In genomic region chr2:180987432-180988030, GRCm38 (mm10) we compare ENCODE assay signal across 16 mouse cellular contexts. TPM values are rescaled to one million over a fixed set of nuclear protein-coding genes. Genes with fewer than 3 reads are reported as not detected.
DNase-seq lines count a peak whose midpoint lies in the region; ATAC-seq and TF ChIP-seq lines count a peak whose summit lies in the region.
"Had no signal": no experiment of that assay in that cellular context is flagged by ENCODE, and none has a peak within 500 bp of the region (broad histone marks: within the 10 kb centered on the region; RNA-seq: fewer than 3 reads in every experiment).

No protein-coding gene starts in this region.

- H3K9ac ChIP-seq in heart, embryonic 12.5 days = no peak overlapping the region
- H3K9ac ChIP-seq in limb, embryonic 13.5 days = no peak overlapping the region

- no peak overlapping the region for H3K27ac ChIP-seq in heart, embryonic 12.5 days (ENCODE audit: poor library complexity, severe bottlenecking)
- no peak overlapping the region for H3K27ac ChIP-seq in limb, embryonic 13.5 days
- H3K27ac ChIP-seq in gastrocnemius, adult 2 months = no peak overlapping the region

- H3K27me3 ChIP-seq in heart, embryonic 12.5 days (replicated peaks) = no peaks in the 10 kb centered on the region
- no peaks in the 10 kb centered on the region for H3K27me3 ChIP-seq in limb, embryonic 13.5 days

- H3K4me3 ChIP-seq in heart, embryonic 12.5 days = no peak overlapping the region
- no peak overlapping the region for H3K4me3 ChIP-seq in limb, embryonic 13.5 days
- no peak overlapping the region for H3K4me3 ChIP-seq in gastrocnemius, adult 2 months

- intact Hi-C loops in gastrocnemius, adult 2 months (cut with DNase I) = no loop called here

- TF ChIP-seq CTCF in gastrocnemius, adult 2 months (IDR thresholded peaks at IDR 0.05) = no peak

- ATAC-seq in heart, embryonic 12.5 days (ENCODE audit: insufficient number of reproducible peaks, low FRiP score) = no peak
- ATAC-seq in limb, embryonic 13.5 days (ENCODE audit: low FRiP score, low read depth) = 0 out of 2 replicates have a peak, but pooled peaks have one; percentile 10
- no peak for ATAC-seq in CD4-positive, CD25-positive, alpha-beta regulatory T cell, adult 4 months

- H3K9me3 ChIP-seq in heart, embryonic 12.5 days (replicated peaks) = no peaks in the 10 kb centered on the region
- H3K9me3 ChIP-seq in limb, embryonic 13.5 days = no peaks in the 10 kb centered on the region

- H3K4me2 ChIP-seq in heart, embryonic 12.5 days = peak overlapping the region; percentile 2; the same call in 1 of the 2 replicates
- H3K4me2 ChIP-seq in limb, embryonic 13.5 days (replicated peaks) = no peak overlapping the region
- H3K4me2 ChIP-seq: liver, embryonic 11.5 days had no signal

- WGBS in heart, embryonic 12.5 days = 50% methylated on average over 5 of the region's 5 CpGs
- WGBS in limb, embryonic 13.5 days = 77% methylated on average over 5 of the region's 5 CpGs

- DNase-seq in heart, adult 11 months = no peak
- DNase-seq in urinary bladder, postnatal 14 days (ENCODE audit: low spot score) = peak; percentile 46
- no peak for DNase-seq in urinary bladder, adult 18-20 months (ENCODE audit: low spot score in 2 of 2)
- DNase-seq in gastrocnemius, adult 2 months = no peak
- DNase-seq in frontal cortex, adult 2 months (ENCODE audit: extremely low spot score in 1 of 2, low spot score in 1 of 2) = no peak
- DNase-seq: adrenal gland, postnatal 25 days; cerebellum, adult 11-12 months; kidney, adult 8-10 months; lung, postnatal 36 days had no signal

- peaks cover 15% of the 10 kb centered on the region for H3K36me3 ChIP-seq in heart, embryonic 12.5 days
- peaks cover 19% of the 10 kb centered on the region for H3K36me3 ChIP-seq in limb, embryonic 13.5 days

- H3K4me1 ChIP-seq in heart, embryonic 12.5 days (replicated peaks) = peaks cover 23% of the 10 kb centered on the region
- peaks cover 4% of the 10 kb centered on the region; the same call in 1 of the 2 replicates for H3K4me1 ChIP-seq in limb, embryonic 13.5 days

RNA-seq across cellular contexts. Expression of gene Col20a1, which starts 1.2 kb away (rescaled TPM):
- 0.20 and 0.23 TPM in 2 replicates for polyA plus RNA-seq in heart, embryonic 12.5 days (2016; fragmentation: Nextera tagmentation; extraction: Ambion mirVana)
- polyA plus RNA-seq in limb, embryonic 13.5 days (2015; fragmentation: Nextera tagmentation; extraction: Ambion mirVana) = 1.4 and 1.6 TPM in 2 replicates
- total RNA-seq in gastrocnemius, adult 2 months (2021) = 1 to 10 TPM; 1.1 to 2.3 TPM
- polyA plus RNA-seq in frontal cortex, adult 2 months (2012; rRNA removed) = 4.1 TPM in 2 replicates
- under 1 TPM; 0.36 to 0.38 TPM for polyA plus RNA-seq in CD4-positive, CD25-positive, alpha-beta regulatory T cell, adult 4 months (2017; shearing (Covaris generic))

RNA-seq across cellular contexts. Expression of gene Arfgap1, which starts 20.5 kb away (rescaled TPM):
- polyA plus RNA-seq in heart, embryonic 12.5 days (2016; fragmentation: Nextera tagmentation; extraction: Ambion mirVana) = 87.0 and 88.0 TPM in 2 replicates
- 143 and 156 TPM in 2 replicates for polyA plus RNA-seq in limb, embryonic 13.5 days (2015; fragmentation: Nextera tagmentation; extraction: Ambion mirVana)
- total RNA-seq in gastrocnemius, adult 2 months (2021) = 10 to 100 TPM; 32.5 to 38.5 TPM
- polyA plus RNA-seq in frontal cortex, adult 2 months (2012; rRNA removed) = 127 and 143 TPM in 2 replicates
- 10 to 100 TPM; 42.6 to 73.0 TPM for polyA plus RNA-seq in CD4-positive, CD25-positive, alpha-beta regulatory T cell, adult 4 months (2017; shearing (Covaris generic))

RNA-seq across cellular contexts. Expression of gene Nkain4, which starts 33.0 kb away (rescaled TPM):
- polyA plus RNA-seq in heart, embryonic 12.5 days (2016; fragmentation: Nextera tagmentation; extraction: Ambion mirVana) = 36.1 and 37.1 TPM in 2 replicates
- 7.7 and 10.6 TPM in 2 replicates for polyA plus RNA-seq in limb, embryonic 13.5 days (2015; fragmentation: Nextera tagmentation; extraction: Ambion mirVana)
- under 1 TPM in 1 of 2 experiments, not detected in 1; 0.78 TPM for total RNA-seq in gastrocnemius, adult 2 months (2021)
- 74.4 and 84.5 TPM in 2 replicates for polyA plus RNA-seq in frontal cortex, adult 2 months (2012; rRNA removed)
- not detected for polyA plus RNA-seq in CD4-positive, CD25-positive, alpha-beta regulatory T cell, adult 4 months (2017; shearing (Covaris generic))

RNA-seq across cellular contexts. Expression of gene Chrna4, which starts 55.8 kb away (rescaled TPM):
- 0.19 and 0.31 TPM in 2 replicates for polyA plus RNA-seq in heart, embryonic 12.5 days (2016; fragmentation: Nextera tagmentation; extraction: Ambion mirVana)
- polyA plus RNA-seq in limb, embryonic 13.5 days (2015; fragmentation: Nextera tagmentation; extraction: Ambion mirVana) = 1.7 and 2.4 TPM in 2 replicates
- not detected for total RNA-seq in gastrocnemius, adult 2 months (2021)
- polyA plus RNA-seq in frontal cortex, adult 2 months (2012; rRNA removed) = 12.3 and 13.7 TPM in 2 replicates
- polyA plus RNA-seq in CD4-positive, CD25-positive, alpha-beta regulatory T cell, adult 4 months (2017; shearing (Covaris generic)) = not detected
- polyA plus RNA-seq: spleen, adult 2 months had no signal

RNA-seq across cellular contexts. Expression of gene Birc7, which starts 58.7 kb away (rescaled TPM):
- polyA plus RNA-seq in heart, embryonic 12.5 days (2016; fragmentation: Nextera tagmentation; extraction: Ambion mirVana) = 0.32 and 0.46 TPM in 2 replicates
- not detected in 2 replicates for polyA plus RNA-seq in limb, embryonic 13.5 days (2015; fragmentation: Nextera tagmentation; extraction: Ambion mirVana)
- not detected for total RNA-seq in gastrocnemius, adult 2 months (2021)
- 0.08 and 0.42 TPM in 2 replicates for polyA plus RNA-seq in frontal cortex, adult 2 months (2012; rRNA removed)
- not detected for polyA plus RNA-seq in CD4-positive, CD25-positive, alpha-beta regulatory T cell, adult 4 months (2017; shearing (Covaris generic))
- total RNA-seq: adrenal gland, postnatal 25 days; layer of hippocampus, postnatal 14 days had no signal
- polyA plus RNA-seq: heart, embryonic 14.5 days; liver, embryonic 11.5 days; spleen, adult 2 months had no signal
